Mouse (Mus musculus) frontal cortex, postnatal 25 days (tissue): Measurements from ENCODE around the gene Ank.

Experiments
- DNase-seq, 2 experiments: peaks; one replicate each; pipeline ENCODE4 v3.0.0; 2022; ENCODE audit warnings: low spot score in 2 of 2

Ank gene

GRCm38 (mm10) chr15:27633941-27634900, 167.7 kb downstream of the Ank start:
- DNase-seq, result no peak

DNA sequence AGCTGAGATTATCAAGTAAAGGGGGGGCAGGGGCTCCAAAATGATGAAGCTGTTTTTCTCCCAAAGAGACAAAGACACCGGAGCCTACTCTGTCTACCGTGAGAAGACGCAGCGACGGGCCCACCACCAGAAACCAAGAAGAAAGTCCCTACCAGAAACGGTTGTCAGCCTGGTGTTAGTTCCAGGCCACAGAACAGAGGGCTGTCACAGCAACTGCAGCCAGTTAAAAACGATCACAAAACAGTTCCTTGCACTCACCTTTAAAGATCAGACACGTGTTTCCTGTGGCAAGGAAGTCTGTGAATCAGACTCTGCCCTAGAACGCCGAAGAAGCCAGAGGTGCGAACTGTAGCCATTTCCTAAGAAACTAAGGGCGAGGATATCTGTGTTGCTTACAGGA, 174.7 kb downstream of the Ank start:
- no peak for DNase-seq

DNA sequence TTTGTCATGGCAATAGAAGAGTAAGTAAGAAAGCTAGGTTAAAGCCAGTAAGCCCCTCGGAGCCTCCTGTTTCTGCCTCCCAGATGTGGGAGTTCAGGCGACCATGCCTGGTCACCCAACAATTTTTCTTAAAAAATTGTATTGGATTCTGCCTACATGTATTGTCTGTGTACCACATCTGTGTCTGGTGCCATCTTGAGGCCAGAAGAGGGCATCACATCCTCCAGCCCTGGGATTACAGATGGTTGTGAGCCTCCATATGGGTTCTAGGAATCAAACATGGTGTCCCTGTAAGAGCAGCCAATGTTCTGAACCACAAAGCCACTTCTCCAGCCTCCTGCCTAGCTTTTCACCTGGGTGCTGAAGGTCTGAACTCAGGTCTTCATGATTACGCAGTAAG, 176.4 kb downstream of the Ank start:
- no peak for DNase-seq
